Mouse (Mus musculus): ENCODE data around the gene Nudcd2. TPM values are rescaled to one million over a fixed set of nuclear protein-coding genes. Genes with fewer than 3 reads are reported as not detected.
A peak's percentile ranks its signal among the peaks of the same experiment; 100 is the strongest.

The Nudcd2 gene
- polyA plus RNA-seq, 2 experiments from 2014 or later = 60.4 to 63.8 TPM

DNA sequence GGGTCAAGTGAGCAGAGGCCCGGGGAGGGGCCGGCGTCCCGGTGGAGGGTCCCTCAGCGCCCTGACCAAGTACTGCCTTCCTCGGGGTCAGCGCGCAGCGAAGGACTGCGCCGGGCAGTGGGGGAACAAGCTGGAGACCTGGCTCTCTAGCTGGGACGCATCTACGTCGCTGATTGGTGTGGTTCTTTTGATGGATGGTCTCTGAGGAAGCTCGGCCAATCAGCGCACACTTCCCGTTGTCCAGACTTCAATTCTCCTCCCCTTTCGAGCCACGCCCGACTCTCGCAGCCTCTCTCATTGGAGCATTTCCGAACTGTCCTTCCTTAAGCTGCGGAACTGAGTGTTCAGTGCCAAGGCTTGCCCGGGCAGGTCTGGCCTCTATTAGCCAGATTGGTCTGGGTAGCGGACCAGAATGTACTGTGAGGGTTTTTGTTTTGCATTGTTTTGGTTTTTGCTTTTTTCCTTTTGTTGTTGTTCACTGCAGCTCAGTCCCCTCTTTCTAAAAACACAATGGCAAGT lies 21.7 kb downstream of the Nudcd2 start, which contains the start of gene Ccng1:
Ccng1 (minus strand) TSS at position 203 of the 519 bp plus-strand sequence.
- ATAC-seq = peak; percentile 99

DNA sequence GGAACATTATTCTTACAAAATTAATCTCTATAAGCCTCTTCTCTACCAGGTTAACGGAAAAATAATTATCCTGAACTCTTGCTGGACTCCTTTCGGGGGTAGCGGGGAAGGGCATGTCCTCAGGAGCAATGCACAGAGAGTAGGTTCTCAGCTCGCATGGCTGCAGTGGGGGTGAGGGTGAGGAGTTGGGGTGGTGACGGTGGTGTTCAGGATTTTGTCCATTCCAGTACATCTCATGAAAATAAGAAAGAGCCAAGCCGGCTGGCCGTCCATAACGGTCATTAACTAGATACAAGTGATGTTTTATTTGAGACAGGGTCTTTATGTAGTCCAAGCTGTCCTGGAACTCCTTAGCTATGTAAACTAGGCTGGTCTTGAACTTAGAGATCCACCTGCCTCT lies 22.5 kb downstream of the Nudcd2 start:
- ATAC-seq = no peak

DNA sequence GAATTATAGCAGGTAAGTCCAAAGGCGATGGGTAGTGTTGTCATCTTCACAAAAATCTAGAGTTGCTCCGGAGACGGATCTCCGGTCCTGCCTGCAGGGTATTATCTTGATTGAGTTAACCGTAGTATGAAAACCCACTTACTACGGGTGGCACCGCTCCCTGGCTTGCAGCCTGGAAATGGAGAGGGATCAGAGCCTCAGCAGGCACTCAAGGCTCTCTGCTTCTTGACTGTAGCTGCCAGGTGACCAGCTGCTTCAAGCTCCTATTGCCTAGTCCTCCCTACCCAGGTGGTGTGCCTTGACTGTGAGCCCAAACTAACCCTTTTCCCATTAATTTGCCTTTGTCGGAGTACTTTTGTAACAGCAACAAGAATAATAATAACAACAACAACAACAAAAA lies 26.4 kb downstream of the Nudcd2 start:
- ATAC-seq = no peak

DNA sequence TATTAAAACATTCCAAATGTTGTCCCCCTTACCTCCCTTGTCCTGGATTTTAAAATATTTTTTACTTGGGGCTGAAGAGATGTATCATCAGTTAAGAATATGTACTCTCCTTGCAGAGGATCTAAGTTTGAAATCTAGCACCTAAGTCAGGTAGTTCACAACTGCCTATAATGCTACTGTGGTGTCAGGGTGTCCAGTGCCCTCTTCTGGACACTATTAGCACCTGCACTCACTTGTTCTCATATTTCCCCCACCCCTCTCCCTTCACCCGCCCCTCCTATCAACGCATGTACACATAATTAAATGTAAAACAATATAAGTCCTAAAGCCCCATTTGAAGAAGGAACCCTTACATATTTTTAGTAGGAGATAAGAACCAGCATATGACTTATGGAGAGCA lies 29.9 kb downstream of the Nudcd2 start:
- ATAC-seq = peak; percentile 99

DNA sequence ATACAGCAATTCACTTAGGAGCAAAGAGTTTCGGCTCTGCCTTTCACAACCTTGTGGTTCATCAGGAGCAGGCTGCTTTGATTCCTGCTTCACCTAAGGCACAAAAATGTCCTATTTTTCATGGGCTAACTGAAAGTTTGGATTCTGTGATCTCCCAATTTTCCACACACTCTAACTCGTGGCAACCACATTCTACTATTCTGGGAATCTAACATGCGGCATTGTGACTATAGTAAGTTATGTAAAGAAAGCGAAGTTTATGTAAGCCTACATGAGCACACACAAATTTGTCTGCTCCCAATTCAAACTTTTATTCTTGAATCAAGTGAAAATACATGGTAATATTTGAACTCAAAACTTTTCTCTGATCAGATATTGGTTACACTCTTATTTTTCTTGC lies 31.2 kb downstream of the Nudcd2 start:
- ATAC-seq = no peak

DNA sequence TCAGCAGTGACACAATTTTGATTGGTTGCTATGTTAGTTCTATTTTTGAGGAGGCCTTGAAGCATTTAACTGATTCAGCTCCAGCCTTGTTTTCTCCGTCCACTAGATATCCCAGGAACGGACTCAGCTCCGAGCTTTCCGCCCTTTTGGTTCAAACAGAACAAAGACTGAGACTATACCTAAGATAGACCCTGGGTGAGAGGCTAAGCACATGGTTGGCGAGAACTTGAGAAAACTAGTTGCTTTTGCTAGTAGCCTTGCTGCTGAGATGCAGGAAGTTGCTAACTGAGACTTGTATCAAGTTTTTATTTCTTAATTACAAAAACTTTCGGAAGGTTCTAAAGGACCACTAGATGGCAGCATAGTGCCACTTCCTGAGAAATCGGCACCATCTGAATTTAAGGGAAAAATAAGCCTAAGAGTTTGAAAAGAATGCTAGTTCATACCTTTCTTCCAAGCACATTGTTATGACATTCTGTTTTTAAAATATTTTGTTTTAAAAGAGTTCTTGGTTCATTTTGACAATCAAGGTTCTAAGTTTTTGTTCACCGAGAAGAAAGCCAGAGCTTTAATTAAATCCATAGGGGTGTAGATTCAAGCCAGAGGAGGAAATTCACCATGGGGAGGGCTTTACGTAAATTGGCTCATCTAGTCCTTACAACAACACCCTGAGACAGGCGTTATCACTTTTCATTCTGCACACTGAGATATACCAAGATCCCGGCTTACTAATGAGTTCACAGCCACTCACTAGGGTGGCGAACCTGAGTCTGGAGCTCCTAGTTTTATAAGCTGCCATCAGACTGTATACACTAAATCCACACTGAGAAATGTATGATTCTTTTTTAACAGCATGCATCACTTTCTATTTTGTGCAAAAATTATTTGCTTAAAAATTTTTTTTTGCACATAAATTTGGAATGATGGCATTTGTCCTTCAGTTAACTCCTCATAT lies 42.1 kb downstream of the Nudcd2 start:
- no peak for ATAC-seq

DNA sequence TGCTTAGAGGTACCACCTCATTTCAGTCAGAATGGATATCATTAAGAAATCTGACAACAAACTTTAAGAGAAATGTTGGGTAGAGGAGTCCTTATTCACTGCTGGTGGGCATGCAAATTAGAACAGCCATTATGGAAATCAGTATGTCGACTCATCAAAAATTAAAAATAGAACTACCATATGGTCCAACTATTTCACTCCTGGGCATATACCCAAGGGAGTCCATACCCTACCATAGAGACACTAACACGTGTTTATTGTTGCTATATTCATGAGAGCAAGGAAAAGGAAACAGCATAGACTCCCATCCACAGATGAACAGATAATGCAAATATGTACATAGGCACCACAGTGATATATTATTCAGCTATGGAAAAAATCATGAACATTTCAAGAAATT lies 48.4 kb downstream of the Nudcd2 start:
- ATAC-seq = no peak

DNA sequence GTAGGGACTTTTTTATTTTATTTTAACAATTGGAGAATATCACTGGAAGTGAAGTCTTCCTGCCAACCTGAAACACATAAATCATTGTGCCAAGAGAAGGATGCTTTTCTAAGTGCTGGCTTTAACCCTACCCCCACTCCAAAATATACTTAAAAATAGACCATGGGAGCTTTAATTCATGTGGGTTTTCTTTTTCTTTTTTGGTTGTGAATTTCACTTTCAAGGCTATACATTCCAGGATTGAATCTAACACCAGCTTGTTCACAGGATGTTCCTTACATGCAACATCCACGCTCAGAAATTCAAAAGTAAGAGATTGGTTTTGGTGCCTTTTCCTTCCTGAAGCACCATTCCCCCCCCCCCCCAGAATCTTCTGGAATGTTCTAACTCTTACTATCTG lies 49.9 kb downstream of the Nudcd2 start:
- ATAC-seq = no peak

DNA sequence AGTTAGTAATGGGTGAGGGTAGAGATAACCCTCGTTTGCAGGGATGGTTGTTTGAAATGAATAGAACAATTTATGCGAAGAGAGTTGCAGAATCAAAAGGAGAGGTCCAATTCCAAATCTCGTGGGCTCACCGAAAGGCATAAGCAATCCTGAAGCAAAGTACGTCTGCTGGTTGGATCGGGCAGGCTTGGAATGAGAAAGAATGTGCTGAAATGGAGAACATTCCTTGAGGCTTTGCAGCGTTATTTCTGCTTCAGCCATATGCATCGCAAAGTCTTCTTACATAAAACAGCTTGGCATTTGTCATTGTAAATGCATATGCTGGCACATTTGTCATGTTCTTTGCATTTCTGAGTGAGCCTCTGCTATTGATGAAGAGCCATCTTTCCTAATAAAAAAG lies 50.9 kb downstream of the Nudcd2 start:
- ATAC-seq = no peak

DNA sequence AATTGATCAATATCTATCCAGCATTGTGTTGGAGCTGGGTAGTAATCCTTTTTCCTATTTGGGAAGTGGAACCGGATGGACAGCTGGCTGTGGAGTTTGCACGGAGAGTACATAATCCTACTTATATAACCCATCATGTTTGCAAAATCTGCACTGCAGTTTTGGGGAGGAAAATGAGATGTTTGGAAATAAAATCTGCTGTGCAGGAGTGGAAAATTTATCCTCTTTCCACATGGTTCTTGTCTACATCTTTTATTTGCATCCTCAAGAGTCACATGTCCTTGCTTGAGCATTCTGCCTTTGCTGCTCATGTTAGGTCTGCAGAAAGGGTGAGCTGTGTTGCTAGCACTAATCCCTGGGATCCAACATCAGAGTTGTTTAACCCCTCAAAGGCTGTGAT lies 53.4 kb downstream of the Nudcd2 start:
- no peak for ATAC-seq

Other genes with a start within 250 kb of the Nudcd2 start
- 100 to 1,000 TPM; 231 to 248 TPM for gene Mat2b, start 38.5 kb upstream of the Nudcd2 start, polyA plus RNA-seq (2017; shearing (Covaris generic))
- 10 to 100 TPM; 14.0 to 14.4 TPM for gene Hmmr, start 245 bp upstream of the Nudcd2 start, polyA plus RNA-seq (2017; shearing (Covaris generic))
- 10 to 100 TPM; 80.3 to 88.0 TPM for gene Ccng1, start 21.6 kb downstream of the Nudcd2 start, polyA plus RNA-seq (2017; shearing (Covaris generic))